22 mouse cellular contexts compared by ENCODE assay signal in genomic region chr15:12082344-12082743, GRCm38 (mm10). TPM values are rescaled to one million over a fixed set of nuclear protein-coding genes. Genes with fewer than 3 reads are reported as not detected.
DNase-seq lines count a peak whose midpoint lies in the region; ATAC-seq and TF ChIP-seq lines count a peak whose summit lies in the region.
"Had no signal": no experiment of that assay in that cellular context is flagged by ENCODE, and none has a peak within 500 bp of the region (broad histone marks: within the 10 kb centered on the region; RNA-seq: fewer than 3 reads in every experiment).

No protein-coding gene starts in this region.

- no peak for DNase-seq in frontal cortex, postnatal 25 days (ENCODE audit: low spot score in 2 of 2)
- peak in 1 of 2 experiments; percentile 60 for DNase-seq in layer of hippocampus, adult 2 months (ENCODE audit: low spot score in 2 of 2)
- DNase-seq in layer of hippocampus, adult 9-10 months (ENCODE audit: low spot score): no peak
- DNase-seq in left cerebral cortex, adult 18-20 months (ENCODE audit: low spot score in 2 of 2): peak; percentile 34 to 51
- no peak for DNase-seq in left cerebral cortex, postnatal 14 days (ENCODE audit: low spot score in 2 of 2)
- DNase-seq in right cerebral cortex, adult 18-20 months: peak; percentile 61
- no peak for DNase-seq in right cerebral cortex, postnatal 4 days
- DNase-seq: adrenal gland, adult 2 months; adrenal gland, postnatal 10 days; adrenal gland, postnatal 25 days; B cell, adult 2 months; cerebellum, adult 11-12 months; cerebellum, adult 2 months; cerebellum, adult 9-10 months; cerebellum, postnatal 10 days; cerebellum, postnatal 25 days had no signal

- H3K4me3 ChIP-seq in layer of hippocampus, adult 2 months: no peak overlapping the region
- H3K4me3 ChIP-seq: embryonic facial prominence, embryonic 10.5 days; embryonic facial prominence, embryonic 12.5 days; forebrain, embryonic 13.5 days; forebrain, embryonic 15.5 days had no signal

- ATAC-seq in frontal cortex, adult (ENCODE audit: low TSS enrichment): peak; percentile 60
- ATAC-seq: CD4-positive, CD25-positive, alpha-beta regulatory T cell, adult 4 months; forebrain, embryonic 13.5 days; forebrain, embryonic 15.5 days had no signal

- peak overlapping the region; percentile 71 for H3K27ac ChIP-seq in layer of hippocampus, adult 2 months
- H3K27ac ChIP-seq: embryonic facial prominence, embryonic 10.5 days; embryonic facial prominence, embryonic 12.5 days; forebrain, embryonic 13.5 days; forebrain, embryonic 15.5 days had no signal

- intact Hi-C loops in left cerebral cortex, postnatal 14 days (cut with DNase I): no loop called here

- no peak for TF ChIP-seq CTCF in layer of hippocampus, adult 2 months (conservative IDR thresholded peaks at IDR 0.05)

RNA-seq across cellular contexts. Expression of gene Zfr, which starts 35.3 kb away (rescaled TPM):
- 100 to 1,000 TPM; 357 TPM for total RNA-seq in layer of hippocampus, adult 2 months (2021)
- 100 to 1,000 TPM; 334 to 364 TPM for total RNA-seq in left cerebral cortex, adult 18-20 months (2021)
- total RNA-seq in left cerebral cortex, postnatal 14 days (2021): 100 to 1,000 TPM; 347 to 349 TPM

Comparison
In these comparisons a context has a peak if more than half of its experiments do, and no peak if none do; other contexts are left out.
1. DNase-seq: peak in left cerebral cortex, adult 18-20 months (2 of 2) and right cerebral cortex, adult 18-20 months (single experiment); none in frontal cortex, postnatal 25 days (0 of 2), layer of hippocampus, adult 9-10 months (single experiment), left cerebral cortex, postnatal 14 days (0 of 2) and right cerebral cortex, postnatal 4 days (single experiment).